Comparison of ENCODE assay signal across 22 mouse cellular contexts in the genomic region with DNA sequence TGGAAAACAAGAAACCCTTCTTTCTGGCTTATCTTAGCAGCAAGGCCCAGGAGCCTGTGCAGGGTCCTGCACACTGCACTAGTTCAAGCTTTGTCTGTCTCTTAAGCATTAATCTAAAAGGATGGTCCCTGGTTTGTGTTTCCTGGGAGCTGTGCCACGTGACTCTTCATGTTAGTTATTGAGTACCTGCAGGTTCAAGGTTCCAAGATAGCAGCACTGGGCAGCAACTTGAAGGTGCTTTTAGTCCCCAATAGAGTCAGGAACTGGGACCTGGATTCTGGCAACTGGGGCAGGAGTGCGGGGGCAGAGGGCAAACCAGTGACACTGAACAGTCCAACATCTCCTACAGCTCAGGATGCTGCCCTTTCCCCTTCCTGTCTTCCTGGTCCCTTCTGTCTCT. TPM values are rescaled to one million over a fixed set of nuclear protein-coding genes. Genes with fewer than 3 reads are reported as not detected.
DNase-seq lines count a peak whose midpoint lies in the region; ATAC-seq and TF ChIP-seq lines count a peak whose summit lies in the region.
"Had no signal": no experiment of that assay in that cellular context is flagged by ENCODE, and none has a peak within 500 bp of the region (broad histone marks: within the 10 kb centered on the region; RNA-seq: fewer than 3 reads in every experiment).

No protein-coding gene starts in this region.

- WGBS in heart, adult 2 months = 74% methylated on average over 2 of the region's 2 CpGs
- 51% methylated on average over 2 of the region's 2 CpGs for WGBS in intestine, postnatal 0 days

- DNase-seq in heart, adult 2 months = no peak
- no peak for DNase-seq in heart, adult 11 months
- peak; percentile 55 for DNase-seq in kidney, postnatal 14 days
- DNase-seq in urinary bladder, adult 18-20 months (ENCODE audit: low spot score in 2 of 2) = no peak
- DNase-seq in natural killer cell, adult 2 months (ENCODE audit: low spot score in 2 of 2) = no peak
- DNase-seq: cerebellum, adult 11 months; cerebellum, postnatal 10 days; lung, postnatal 10 days; midbrain, embryonic 14.5 days; retina, postnatal 1 day; right cerebral cortex, postnatal 4 days; thymus, postnatal 25 days had no signal

- H3K4me1 ChIP-seq in heart, adult 2 months (ENCODE audit: control insufficient read depth, insufficient read depth, low read length) = peaks cover 9% of the 10 kb centered on the region
- 0 out of 2 replicates have a peak, but pooled peaks cover 2% of the 10 kb centered on the region for H3K4me1 ChIP-seq in intestine, postnatal 0 days (replicated peaks; ENCODE audit: control insufficient read depth, insufficient read depth, low read length)
- H3K4me1 ChIP-seq: forebrain, embryonic 15.5 days; hindbrain, embryonic 13.5 days had no signal

- no peaks in the 10 kb centered on the region for H3K79me2 ChIP-seq in heart, adult 2 months (replicated peaks; ENCODE audit: control insufficient read depth, insufficient read depth, low read length)

- H3K27me3 ChIP-seq in heart, adult 2 months (ENCODE audit: control insufficient read depth, insufficient read depth, low read length) = no peaks in the 10 kb centered on the region
- H3K27me3 ChIP-seq in intestine, postnatal 0 days (replicated peaks; ENCODE audit: control insufficient read depth, insufficient read depth, low read length) = no peaks in the 10 kb centered on the region
- H3K27me3 ChIP-seq: forebrain, embryonic 15.5 days; heart, embryonic 13.5 days; hindbrain, embryonic 13.5 days; Patski had no signal

- TF ChIP-seq CTCF in heart, adult 2 months (IDR thresholded peaks at IDR 0.05) = no peak
- TF ChIP-seq CTCF in intestine, postnatal 0 days (IDR thresholded peaks at IDR 0.05; ENCODE audit: low read depth) = no peak

- H3K4me2 ChIP-seq in intestine, postnatal 0 days (replicated peaks; ENCODE audit: low read depth) = no peak overlapping the region
- H3K4me2 ChIP-seq: forebrain, embryonic 15.5 days; heart, embryonic 13.5 days; hindbrain, embryonic 13.5 days had no signal

- intact Hi-C loops in heart, adult 2 months (cut with DNase I) = loop anchor here (5.0 kb wide), 3 partner anchors 398 to 488 kb away; no protein-coding TSS in a partner anchor

- TF ChIP-seq EP300 in heart, adult 2 months (IDR thresholded peaks at IDR 0.05; ENCODE audit: insufficient read depth, low read depth, low read length) = no peak

- ATAC-seq in intestine, postnatal 0 days = peak; percentile 41; the same call in 1 of the 2 replicates
- ATAC-seq in monocyte, adult 5-6 weeks (replicated peaks; ENCODE audit: insufficient number of reproducible peaks, low FRiP score, low TSS enrichment, poor library complexity, severe bottlenecking) = 0 out of 2 replicates have a peak, but pooled peaks have one; percentile 17
- ATAC-seq in cerebellum, adult (ENCODE audit: insufficient number of reproducible peaks, low FRiP score, low TSS enrichment) = no peak
- ATAC-seq: CD4-positive, CD25-positive, alpha-beta regulatory T cell, adult 4 months; forebrain, embryonic 15.5 days; inflammation-experienced regulatory T-cells, adult 6 months; Patski had no signal

- no peak for TF ChIP-seq POLR2A in heart, adult 2 months (IDR thresholded peaks at IDR 0.05; ENCODE audit: insufficient read depth, low read depth, low read length)

- no peak overlapping the region for H3K4me3 ChIP-seq in heart, adult 2 months
- no peak overlapping the region for H3K4me3 ChIP-seq in intestine, postnatal 0 days (ENCODE audit: low read depth, low read length)
- H3K4me3 ChIP-seq: forebrain, embryonic 15.5 days; heart, embryonic 13.5 days; hindbrain, embryonic 13.5 days had no signal

- H3K9ac ChIP-seq in heart, adult 2 months (ENCODE audit: low read depth, low read length) = no peak overlapping the region
- H3K9ac ChIP-seq in intestine, postnatal 0 days (ENCODE audit: low read depth, low read length) = no peak overlapping the region
- H3K9ac ChIP-seq: forebrain, embryonic 15.5 days; heart, embryonic 13.5 days; hindbrain, embryonic 13.5 days; liver, embryonic 14.5 days had no signal

- peak overlapping the region; percentile 60; the same call in 1 of the 2 replicates for H3K27ac ChIP-seq in heart, adult 2 months
- no peak overlapping the region for H3K27ac ChIP-seq in intestine, postnatal 0 days (ENCODE audit: low read depth, low read length)
- H3K27ac ChIP-seq: forebrain, embryonic 15.5 days; heart, embryonic 13.5 days; hindbrain, embryonic 13.5 days; liver, embryonic 14.5 days had no signal

- H3K36me3 ChIP-seq in heart, adult 2 months (ENCODE audit: control insufficient read depth, insufficient read depth, low read length) = peaks cover 15% of the 10 kb centered on the region
- peaks cover 28% of the 10 kb centered on the region for H3K36me3 ChIP-seq in intestine, postnatal 0 days (ENCODE audit: control insufficient read depth, insufficient read depth)
- H3K36me3 ChIP-seq: forebrain, embryonic 15.5 days; hindbrain, embryonic 13.5 days had no signal

- H3K9me3 ChIP-seq in intestine, postnatal 0 days (ENCODE audit: control insufficient read depth) = no peaks in the 10 kb centered on the region
- H3K9me3 ChIP-seq: forebrain, embryonic 15.5 days; heart, embryonic 13.5 days had no signal

RNA-seq across cellular contexts. Expression of gene Ssr1, which starts 53.9 kb away (rescaled TPM):
- total RNA-seq in heart, adult 2 months (2021) = 10 to 100 TPM; 41.7 to 44.9 TPM
- 10.0 and 17.2 TPM in 2 replicates for polyA plus RNA-seq in heart, adult 2 months (2012; rRNA removed)
- 76.2 and 77.9 TPM in 2 replicates for polyA plus RNA-seq in intestine, postnatal 0 days (2015; fragmentation: Nextera tagmentation; extraction: Ambion mirVana)
- total RNA-seq in monocyte, adult 5-6 weeks (2017) = 66.0 to 74.1 TPM (median 72.0 TPM) in 3 replicates
